Mouse (Mus musculus) stomach, embryonic 14.5 days (tissue): ENCODE measurements around the gene Ets1. TPM values are rescaled to one million over a fixed set of nuclear protein-coding genes. Genes with fewer than 3 reads are reported as not detected.

Experiments used
- ATAC-seq: fragments of 200-750 bp; cut with Nextera tagmentation; 2 replicates; pipeline ENCODE4 v1.8.0; 2017; ENCODE audit warnings: low read depth, moderate TSS enrichment; ENCODE audit not compliant: insufficient number of reproducible peaks, insufficient read depth, low FRiP score
- H3K27ac ChIP-seq: fragments of 300-500 bp; sonication (generic); 2 replicates; pipeline ENCODE4 v1.5.1; 2014; ENCODE audit warnings: mild to moderate bottlenecking, low read length, moderate library complexity, mixed read lengths
- H3K27me3 ChIP-seq: fragments of 300-500 bp; sonication (generic); 2 replicates; pipeline ENCODE4 v1.6.1; 2014; ENCODE audit warnings: low read length, control low read depth, mixed read lengths; ENCODE audit not compliant: control insufficient read depth, insufficient read depth
- H3K36me3 ChIP-seq: fragments of 300-500 bp; sonication (generic); 2 replicates; pipeline ENCODE4 v1.6.1; 2014; ENCODE audit warnings: mild to moderate bottlenecking, control low read depth, low read length, moderate library complexity, mixed read lengths; ENCODE audit not compliant: control insufficient read depth, insufficient read depth
- H3K4me1 ChIP-seq: fragments of 300-500 bp; sonication (generic); 2 replicates; pipeline ENCODE4 v1.6.1; 2014; ENCODE audit warnings: low read length, control low read depth, mixed read lengths; ENCODE audit not compliant: control insufficient read depth, insufficient read depth
- H3K4me2 ChIP-seq: fragments of 300-500 bp; sonication (generic); replicated peaks from 2 replicates; pipeline ENCODE4 v1.6.1; 2014; ENCODE audit warnings: low read depth, low read length, control low read depth
- H3K4me3 ChIP-seq: fragments of 300-500 bp; sonication (generic); 2 replicates; pipeline ENCODE4 v1.5.1; 2014; ENCODE audit warnings: low read depth, low read length, control low read depth
- H3K9ac ChIP-seq: fragments of 300-500 bp; sonication (generic); replicated peaks from 2 replicates; pipeline ENCODE4 v1.6.1; 2014; ENCODE audit warnings: low read depth, mild to moderate bottlenecking, control low read depth, low read length, moderate library complexity, mixed read lengths
- H3K9me3 ChIP-seq: fragments of 300-500 bp; sonication (generic); 2 replicates; pipeline ENCODE4 v1.6.1; 2016; ENCODE audit warnings: low read depth, low read length, control low read depth; ENCODE audit not compliant: control insufficient read depth
- WGBS: fragments of 180-500 bp; shearing (Covaris S2); extraction: QIAGEN DNeasy Blood & Tissue Kit; methylation state at CpG from one replicate; pipeline ENCODE4 v1.1.7; 2014; 5-methylcytosine and 5-hydroxymethylcytosine counted together
- polyA plus RNA-seq: library from polyadenylated mRNA; unstranded; fragments of >200 nt; fragmentation: Nextera tagmentation; extraction: Ambion mirVana; gene quantifications from 2 replicates; pipeline ENCODE4 v1.2.1, GENCODE M21; 2014

Ets1 gene
- polyA plus RNA-seq, 1 experiment from 2014 or later = 40.9 TPM

GRCm38 (mm10) chr9:32758280-32758905, 122.4 kb downstream of the Ets1 start:
- Histone ChIP-seq H3K9ac (no peak overlapping the region), H3K27me3 (no peaks in the 10 kb centered on the region), H3K4me2 (no peak overlapping the region), H3K36me3 (peaks cover 10% of the 10 kb centered on the region; the same call in 1 of the 2 replicates), H3K9me3 (no peaks in the 10 kb centered on the region), H3K27ac (no peak overlapping the region), H3K4me1 (no peaks in the 10 kb centered on the region), H3K4me3 (no peak overlapping the region)
- ATAC-seq = no peak
- WGBS = 87% methylated on average over 5 of the region's 5 CpGs

- Histone ChIP-seq H3K36me3 (0 out of 2 replicates have a peak, but pooled peaks cover 2% of the 10 kb centered on the region), H3K4me3 (no peak overlapping the region), H3K4me1 (no peaks in the 10 kb centered on the region), H3K27me3 (no peaks in the 10 kb centered on the region), H3K9ac (no peak overlapping the region), H3K9me3 (no peaks in the 10 kb centered on the region), H3K4me2 (no peak overlapping the region), H3K27ac (no peak overlapping the region)
- ATAC-seq = peak; percentile 76
- 64% methylated on average over 4 of the region's 4 CpGs for WGBS
Measured at GRCm38 (mm10) chr9:32760649-32761157, 124.7 kb downstream of the Ets1 start.

GRCm38 (mm10) chr9:32761326-32761725, 125.3 kb downstream of the Ets1 start:
- Histone ChIP-seq H3K36me3 (no peaks in the 10 kb centered on the region), H3K4me3 (no peak overlapping the region), H3K4me2 (no peak overlapping the region), H3K27ac (no peak overlapping the region), H3K27me3 (no peaks in the 10 kb centered on the region), H3K4me1 (no peaks in the 10 kb centered on the region), H3K9ac (no peak overlapping the region), H3K9me3 (no peaks in the 10 kb centered on the region)
- ATAC-seq = no peak
- WGBS = 61% methylated on average over 2 of the region's 2 CpGs

GRCm38 (mm10) chr9:32764374-32764773, 128.4 kb downstream of the Ets1 start:
- Histone ChIP-seq H3K36me3 (no peaks in the 10 kb centered on the region), H3K9ac (no peak overlapping the region), H3K4me3 (no peak overlapping the region), H3K4me2 (no peak overlapping the region), H3K27me3 (no peaks in the 10 kb centered on the region), H3K4me1 (no peaks in the 10 kb centered on the region), H3K9me3 (no peaks in the 10 kb centered on the region), H3K27ac (no peak overlapping the region)
- ATAC-seq = no peak
- WGBS = 73% methylated on average over 9 of the region's 9 CpGs

- ATAC-seq = no peak
- H3K4me3 ChIP-seq = no peak overlapping the region
- H3K9me3 ChIP-seq = no peaks in the 10 kb centered on the region
- H3K36me3 ChIP-seq = no peaks in the 10 kb centered on the region
- 93% methylated on average over 3 of the region's 3 CpGs for WGBS
- no peaks in the 10 kb centered on the region for H3K27me3 ChIP-seq
- H3K9ac ChIP-seq = no peak overlapping the region
- H3K4me1 ChIP-seq = no peaks in the 10 kb centered on the region
- H3K27ac ChIP-seq = no peak overlapping the region
- H3K4me2 ChIP-seq = no peak overlapping the region
Measured at GRCm38 (mm10) chr9:32765123-32765522, 129.1 kb downstream of the Ets1 start.

- no peaks in the 10 kb centered on the region for H3K36me3 ChIP-seq
- WGBS = 57% methylated on average over 1 of the region's 1 CpGs
- H3K4me1 ChIP-seq = no peaks in the 10 kb centered on the region
- no peak overlapping the region for H3K4me3 ChIP-seq
- no peaks in the 10 kb centered on the region for H3K9me3 ChIP-seq
- no peaks in the 10 kb centered on the region for H3K27me3 ChIP-seq
- no peak overlapping the region for H3K4me2 ChIP-seq
- no peak overlapping the region for H3K9ac ChIP-seq
- H3K27ac ChIP-seq = no peak overlapping the region
- ATAC-seq = no peak
Measured at GRCm38 (mm10) chr9:32778866-32779265, 142.8 kb downstream of the Ets1 start.

GRCm38 (mm10) chr9:32782391-32783092, 146.5 kb downstream of the Ets1 start:
- Histone ChIP-seq H3K27ac (no peak overlapping the region), H3K9ac (no peak overlapping the region), H3K36me3 (no peaks in the 10 kb centered on the region), H3K27me3 (no peaks in the 10 kb centered on the region), H3K4me2 (no peak overlapping the region), H3K4me3 (no peak overlapping the region), H3K4me1 (peaks cover 7% of the 10 kb centered on the region; the same call in 1 of the 2 replicates), H3K9me3 (no peaks in the 10 kb centered on the region)
- WGBS = 64% methylated on average over 8 of the region's 8 CpGs
- no peak for ATAC-seq

GRCm38 (mm10) chr9:32787091-32787490, 151.1 kb downstream of the Ets1 start:
- H3K4me3 ChIP-seq = no peak overlapping the region
- no peak for ATAC-seq
- peaks cover 13% of the 10 kb centered on the region; the same call in 1 of the 2 replicates for H3K4me1 ChIP-seq
- 58% methylated on average over 7 of the region's 7 CpGs for WGBS
- no peaks in the 10 kb centered on the region for H3K27me3 ChIP-seq
- no peak overlapping the region for H3K27ac ChIP-seq
- no peak overlapping the region for H3K9ac ChIP-seq
- H3K9me3 ChIP-seq = no peaks in the 10 kb centered on the region
- H3K36me3 ChIP-seq = no peaks in the 10 kb centered on the region
- no peak overlapping the region for H3K4me2 ChIP-seq
